Mouse (Mus musculus) midbrain, embryonic 10.5 days (tissue): Measurements from ENCODE around the gene Gpatch8. TPM values are rescaled to one million over a fixed set of nuclear protein-coding genes. Genes with fewer than 3 reads are reported as not detected.
A peak's percentile ranks its signal among the peaks of the same experiment; 100 is the strongest.
"Not testable (repeated sequence)": the region's sequence is repeated elsewhere in the genome, so short reads cannot be mapped to it uniquely, and the experiment has no call there.

Experiments used
- DNase-seq: peaks from one replicate; pipeline ENCODE4 v3.0.0-alpha.2; 2017; ENCODE audit warnings: low spot score
- H3K27ac ChIP-seq: fragments of 300-500 bp; sonication (generic); replicated peaks from 2 replicates; pipeline ENCODE4 v1.5.1; 2016; ENCODE audit warnings: mild to moderate bottlenecking
- H3K27me3 ChIP-seq: fragments of 300-500 bp; sonication (generic); 2 replicates; pipeline ENCODE4 v1.6.1; 2016; ENCODE audit warnings: low read depth, mild to moderate bottlenecking; ENCODE audit not compliant: poor library complexity, severe bottlenecking
- H3K36me3 ChIP-seq: fragments of 300-500 bp; sonication (generic); 2 replicates; pipeline ENCODE4 v1.6.1; 2016; ENCODE audit warnings: mild to moderate bottlenecking, moderate library complexity
- H3K4me1 ChIP-seq: fragments of 300-500 bp; sonication (generic); 2 replicates; pipeline ENCODE4 v1.6.1; 2016
- H3K4me3 ChIP-seq: fragments of 300-500 bp; sonication (generic); 2 replicates; pipeline ENCODE4 v1.5.1; 2016; ENCODE audit warnings: mild to moderate bottlenecking, moderate library complexity
- H3K9me3 ChIP-seq: fragments of 300-500 bp; sonication (generic); replicated peaks from 2 replicates; pipeline ENCODE4 v1.6.1; 2016; ENCODE audit warnings: mild to moderate bottlenecking
- WGBS: fragments of 180-500 bp; shearing (Covaris S2); methylation state at CpG from one replicate; pipeline ENCODE4 v1.1.7; 2016; 5-methylcytosine and 5-hydroxymethylcytosine counted together
- polyA plus RNA-seq: library from polyadenylated mRNA; unstranded; fragments of >200 nt; fragmentation: Nextera tagmentation; extraction: Ambion mirVana; gene quantifications from 2 replicates; pipeline ENCODE4 v1.2.1, GENCODE M21; 2016

The Gpatch8 gene
- polyA plus RNA-seq, 1 experiment from 2014 or later, result 65.5 TPM

GRCm38 (mm10) chr11:102566290-102566689, 10.1 kb upstream of the Gpatch8 start:
- WGBS, result 100% methylated on average over 1 of the region's 1 CpGs
- H3K36me3 ChIP-seq, result no peaks in the 10 kb centered on the region
- no peak for DNase-seq
- no peaks in the 10 kb centered on the region for H3K4me1 ChIP-seq
- no peaks in the 10 kb centered on the region for H3K9me3 ChIP-seq
- H3K27me3 ChIP-seq, result no peaks in the 10 kb centered on the region
- no peak overlapping the region for H3K27ac ChIP-seq
- H3K4me3 ChIP-seq, result no peak overlapping the region

DNA sequence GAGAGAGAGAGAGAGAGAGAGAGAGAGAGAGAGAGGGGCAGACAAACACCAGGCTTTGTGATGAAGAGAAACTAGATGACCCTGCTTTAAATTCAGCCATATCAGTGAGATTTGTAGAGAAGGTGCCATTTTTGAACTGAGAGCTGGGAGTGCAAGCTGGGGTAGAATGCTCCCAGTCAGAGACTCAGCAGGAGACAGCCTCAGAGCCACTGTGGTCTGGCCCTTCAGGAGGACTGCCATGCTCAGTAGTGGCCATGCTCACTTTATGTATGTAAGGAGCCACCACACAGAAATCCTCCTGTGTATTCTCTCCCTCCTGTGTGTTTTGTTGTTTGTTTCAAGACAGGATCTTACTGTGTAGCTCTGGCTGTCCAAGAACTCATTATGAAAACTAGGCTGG, 9.5 kb upstream of the Gpatch8 start:
- H3K27ac ChIP-seq, result no peak overlapping the region
- no peaks in the 10 kb centered on the region for H3K9me3 ChIP-seq
- no peak for DNase-seq
- no peaks in the 10 kb centered on the region for H3K36me3 ChIP-seq
- H3K27me3 ChIP-seq, result no peaks in the 10 kb centered on the region
- no peak overlapping the region for H3K4me3 ChIP-seq
- no peaks in the 10 kb centered on the region for H3K4me1 ChIP-seq

DNA sequence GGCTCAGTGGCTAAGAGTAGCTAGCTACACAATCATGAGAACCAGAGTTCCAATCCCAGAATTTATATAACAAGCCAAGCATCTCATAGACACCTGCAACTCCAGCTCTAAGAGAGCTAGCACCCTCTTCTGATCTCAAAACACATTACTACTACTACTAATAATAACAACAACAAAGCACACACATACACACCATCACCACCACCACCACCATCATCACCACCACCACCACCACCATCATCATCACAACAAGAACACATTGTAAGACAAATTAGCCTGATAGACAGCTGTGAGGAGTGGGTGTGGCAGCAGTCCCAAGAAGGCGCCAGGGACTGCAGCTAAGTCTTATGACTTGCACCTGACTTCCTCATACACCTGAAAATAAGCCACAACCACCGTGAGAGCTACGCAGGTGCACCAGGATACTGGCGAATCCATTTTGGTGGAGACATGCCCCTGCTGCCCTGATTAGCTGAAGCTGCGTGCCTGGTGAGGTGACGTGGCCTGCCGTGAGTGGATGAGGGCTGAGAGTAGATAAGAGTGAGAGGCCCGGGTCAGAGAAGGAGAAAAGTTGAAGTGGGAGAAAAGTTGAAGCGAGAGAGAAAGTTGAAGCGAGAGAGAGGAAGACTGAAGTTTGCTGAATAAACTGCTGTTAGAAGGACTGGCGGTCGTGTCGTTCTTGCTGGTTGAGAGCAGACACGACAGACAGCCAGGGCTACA, 8.9 kb upstream of the Gpatch8 start:
- H3K4me1 ChIP-seq, H3K27ac ChIP-seq, H3K27me3 ChIP-seq, H3K36me3 ChIP-seq, H3K9me3 ChIP-seq, DNase-seq, H3K4me3 ChIP-seq: not testable (repeated sequence)
- 84% methylated on average over 14 of the region's 14 CpGs for WGBS

DNA sequence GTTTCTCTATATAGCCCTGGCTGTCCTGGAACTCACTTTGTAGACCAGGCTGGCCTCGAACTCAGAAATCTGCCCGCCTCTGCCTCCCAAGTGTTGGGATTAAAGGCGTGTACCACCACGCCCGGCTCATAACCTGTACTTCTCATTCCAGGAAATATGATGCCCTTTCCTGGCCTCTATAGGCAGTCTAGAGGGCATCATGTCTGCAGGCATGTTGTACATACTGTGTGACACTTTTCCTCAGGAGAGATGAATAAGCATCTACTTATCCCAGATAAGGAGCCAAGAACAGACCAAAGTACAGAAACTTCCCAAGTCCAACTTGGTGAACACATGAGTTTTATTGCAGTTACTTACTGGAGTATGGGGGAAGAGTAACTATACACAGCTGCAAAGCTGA, 2.5 kb upstream of the Gpatch8 start:
- Histone ChIP-seq H3K9me3 (no peaks in the 10 kb centered on the region), H3K27me3 (no peaks in the 10 kb centered on the region), H3K27ac (no peak overlapping the region), H3K36me3 (no peaks in the 10 kb centered on the region), H3K4me1 (peaks cover 29% of the 10 kb centered on the region), H3K4me3 (no peak overlapping the region)
- no peak for DNase-seq
- WGBS, result 84% methylated on average over 5 of the region's 5 CpGs

DNA sequence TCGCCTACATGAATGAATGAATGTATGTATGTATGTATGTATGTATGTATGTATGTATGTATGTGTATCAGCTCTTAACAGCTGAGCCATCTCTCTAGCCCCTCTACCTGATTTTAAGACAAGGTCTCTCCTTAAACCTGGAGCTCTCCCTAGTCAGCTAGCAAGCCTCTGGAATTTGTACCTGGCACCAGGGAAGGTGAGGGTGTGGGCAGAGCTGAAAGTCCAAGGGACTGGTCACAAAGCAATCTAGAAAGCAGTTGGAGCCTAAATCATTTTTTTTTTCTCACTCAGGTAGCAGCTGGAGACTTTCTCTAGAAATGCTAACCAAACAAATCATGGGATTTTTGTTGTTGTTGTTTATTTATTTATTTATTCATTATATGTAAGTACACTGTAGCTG, 1.2 kb upstream of the Gpatch8 start:
- WGBS, result 92% methylated on average over 1 of the region's 1 CpGs
- H3K9me3 ChIP-seq, result no peaks in the 10 kb centered on the region
- H3K4me3 ChIP-seq, result no peak overlapping the region
- peaks cover 34% of the 10 kb centered on the region for H3K4me1 ChIP-seq
- H3K27ac ChIP-seq, result no peak overlapping the region
- H3K27me3 ChIP-seq, result no peaks in the 10 kb centered on the region
- no peak for DNase-seq
- no peaks in the 10 kb centered on the region for H3K36me3 ChIP-seq

DNA sequence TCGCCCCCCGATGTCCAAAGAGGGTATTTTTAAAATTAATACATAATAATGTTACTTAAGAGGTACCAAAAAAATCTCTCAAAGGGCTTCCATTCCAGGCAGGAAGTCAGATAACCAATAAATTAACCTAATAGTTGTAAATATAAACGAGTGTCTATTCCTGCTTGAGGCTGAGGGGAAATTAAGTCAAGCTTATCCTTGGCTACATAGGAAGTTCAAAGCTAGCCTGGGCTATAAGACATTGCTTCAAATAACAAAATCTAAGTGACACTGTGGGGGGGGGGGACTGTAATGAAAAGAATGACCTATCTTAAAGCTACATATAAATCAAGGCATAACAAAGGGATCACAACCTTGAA, 503 bp upstream of the Gpatch8 start:
- H3K36me3 ChIP-seq, result peaks cover 6% of the 10 kb centered on the region
- H3K27me3 ChIP-seq, result no peaks in the 10 kb centered on the region
- H3K4me3 ChIP-seq, result peak overlapping the region; percentile 100
- 25% methylated on average over 3 of the region's 3 CpGs for WGBS
- H3K9me3 ChIP-seq, result no peaks in the 10 kb centered on the region
- no peak for DNase-seq
- H3K27ac ChIP-seq, result peak overlapping the region; percentile 99
- H3K4me1 ChIP-seq, result peaks cover 38% of the 10 kb centered on the region

DNA sequence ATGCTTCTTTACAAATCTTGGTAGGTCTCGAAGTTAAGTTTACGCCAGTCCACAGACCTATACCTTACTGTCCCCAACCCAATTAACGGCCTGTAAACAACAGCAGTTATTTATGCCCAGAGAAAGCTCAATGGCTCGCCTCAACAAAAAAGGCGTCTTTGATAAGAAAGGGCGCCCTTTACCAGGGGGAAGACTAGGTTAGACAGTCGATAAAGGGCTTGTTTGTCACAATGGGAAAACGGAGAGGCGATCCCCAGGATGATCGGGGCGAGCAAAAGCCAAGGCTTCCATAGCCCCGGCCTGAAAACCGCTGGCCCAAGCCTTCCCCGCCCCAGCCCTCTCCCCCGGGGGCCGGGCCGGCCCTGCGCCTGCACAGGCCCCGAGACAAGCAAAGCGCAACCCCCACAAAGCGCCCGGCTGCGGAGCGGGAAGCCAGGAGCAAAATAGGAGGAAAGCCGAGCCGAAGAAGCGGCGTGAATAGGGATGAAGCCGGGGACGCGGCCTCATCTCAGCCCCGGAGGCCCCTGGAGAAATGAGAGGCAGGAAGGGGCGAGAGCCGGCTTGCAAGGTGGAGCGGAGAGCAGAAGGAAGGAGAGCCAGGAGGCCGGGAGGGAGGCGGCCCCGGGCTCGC, 677 bp downstream of the Gpatch8 start:
- Histone ChIP-seq H3K4me3 (peak overlapping the region; percentile 100), H3K27me3 (no peaks in the 10 kb centered on the region), H3K9me3 (no peaks in the 10 kb centered on the region), H3K36me3 (peaks cover 11% of the 10 kb centered on the region), H3K4me1 (peaks cover 41% of the 10 kb centered on the region), H3K27ac (peak overlapping the region; percentile 99)
- under 1% methylated on average over 38 of the region's 39 CpGs for WGBS
- no peak for DNase-seq

DNA sequence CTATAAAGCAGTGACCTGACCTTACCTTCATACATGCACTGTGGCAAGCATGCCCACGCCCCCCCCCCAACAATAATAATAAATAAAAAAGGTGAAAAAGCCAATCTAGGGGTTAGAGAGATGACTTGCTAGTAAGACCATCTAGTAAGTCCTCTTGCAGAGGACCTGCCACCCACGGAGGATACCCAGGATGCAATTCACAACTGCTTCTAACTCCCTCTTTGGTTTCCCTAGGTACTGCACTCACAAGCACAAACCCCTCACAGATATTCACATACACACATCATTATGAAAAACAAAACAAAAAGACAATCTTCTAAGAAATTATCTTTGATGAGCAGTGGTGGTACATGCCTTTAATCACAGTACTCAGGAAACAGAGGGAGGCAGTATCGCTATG, 4.1 kb downstream of the Gpatch8 start:
- H3K4me3 ChIP-seq, result no peak overlapping the region

GRCm38 (mm10) chr11:102551176-102551575, 5.0 kb downstream of the Gpatch8 start:
- H3K27ac ChIP-seq, result no peak overlapping the region
- H3K4me1 ChIP-seq, result peaks cover 30% of the 10 kb centered on the region
- H3K9me3 ChIP-seq, result no peaks in the 10 kb centered on the region
- peaks cover 48% of the 10 kb centered on the region for H3K36me3 ChIP-seq
- no peaks in the 10 kb centered on the region for H3K27me3 ChIP-seq
- DNase-seq, result no peak
- H3K4me3 ChIP-seq, result no peak overlapping the region

More for the DNA sequence above, 4.1 kb downstream of the Gpatch8 start:
- no peak for DNase-seq
- Histone ChIP-seq H3K9me3 (no peaks in the 10 kb centered on the region), H3K4me1 (peaks cover 36% of the 10 kb centered on the region), H3K36me3 (peaks cover 41% of the 10 kb centered on the region), H3K27me3 (no peaks in the 10 kb centered on the region), H3K27ac (no peak overlapping the region)
- WGBS, result 90% methylated on average over 3 of the region's 3 CpGs

DNA sequence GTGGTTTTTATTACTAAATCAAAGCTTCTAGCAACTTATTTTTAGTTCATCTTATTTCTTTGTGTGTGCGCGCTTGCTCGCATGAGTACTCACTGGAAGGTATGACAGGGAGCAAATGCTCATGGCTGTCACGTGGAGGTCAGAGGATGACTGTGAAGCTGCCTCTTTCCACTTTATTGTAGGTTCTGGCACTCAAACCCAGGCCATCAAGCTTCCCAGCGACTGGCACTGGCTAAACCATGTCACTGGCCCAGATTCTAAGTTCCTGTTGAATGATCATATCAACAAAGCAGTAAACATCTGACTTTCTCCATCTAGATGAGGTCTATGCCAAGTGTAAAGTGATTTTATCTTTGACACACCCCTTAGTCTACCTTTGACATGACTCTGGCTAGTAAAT, 14.7 kb downstream of the Gpatch8 start:
- H3K27ac ChIP-seq, result no peak overlapping the region
- H3K4me3 ChIP-seq, result no peak overlapping the region
- peaks cover 46% of the 10 kb centered on the region for H3K36me3 ChIP-seq
- no peak for DNase-seq
- no peaks in the 10 kb centered on the region for H3K9me3 ChIP-seq
- H3K27me3 ChIP-seq, result no peaks in the 10 kb centered on the region
- 93% methylated on average over 5 of the region's 5 CpGs for WGBS
- H3K4me1 ChIP-seq, result peaks cover 14% of the 10 kb centered on the region

- not testable (repeated sequence) for DNase-seq, H3K9me3 ChIP-seq, H3K4me3 ChIP-seq, H3K27me3 ChIP-seq, H3K27ac ChIP-seq, H3K4me1 ChIP-seq
- peaks cover 46% of the 10 kb centered on the region for H3K36me3 ChIP-seq
These were observed 15.9 kb downstream of the Gpatch8 start for GRCm38 (mm10) chr11:102540286-102540685.

DNA sequence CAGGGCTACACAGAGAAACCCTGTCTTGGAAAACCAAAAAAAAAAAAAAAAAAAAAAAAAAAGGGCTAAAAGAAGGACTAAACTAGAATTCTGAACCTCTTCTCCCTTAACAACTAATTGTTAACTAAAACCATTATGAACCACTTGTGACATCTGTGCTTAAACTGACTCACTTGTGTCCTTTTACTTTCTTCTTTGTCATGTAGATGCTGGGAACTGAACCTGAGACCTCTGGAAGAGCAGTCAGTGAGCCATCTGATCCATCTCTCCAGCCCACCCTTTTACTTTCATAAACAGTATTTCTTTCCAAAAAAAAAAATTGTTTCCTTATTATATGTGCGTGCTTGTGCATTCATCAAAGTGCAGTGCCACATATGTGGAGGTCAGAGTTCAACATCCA, 16.5 kb downstream of the Gpatch8 start:
- no peaks in the 10 kb centered on the region for H3K27me3 ChIP-seq
- no peaks in the 10 kb centered on the region for H3K9me3 ChIP-seq
- H3K4me1 ChIP-seq, result peaks cover 4% of the 10 kb centered on the region; the same call in 1 of the 2 replicates
- H3K36me3 ChIP-seq, result peaks cover 44% of the 10 kb centered on the region
- no peak for DNase-seq
- no peak overlapping the region for H3K4me3 ChIP-seq
- no peak overlapping the region for H3K27ac ChIP-seq
- 85% methylated on average over 1 of the region's 1 CpGs for WGBS

DNA sequence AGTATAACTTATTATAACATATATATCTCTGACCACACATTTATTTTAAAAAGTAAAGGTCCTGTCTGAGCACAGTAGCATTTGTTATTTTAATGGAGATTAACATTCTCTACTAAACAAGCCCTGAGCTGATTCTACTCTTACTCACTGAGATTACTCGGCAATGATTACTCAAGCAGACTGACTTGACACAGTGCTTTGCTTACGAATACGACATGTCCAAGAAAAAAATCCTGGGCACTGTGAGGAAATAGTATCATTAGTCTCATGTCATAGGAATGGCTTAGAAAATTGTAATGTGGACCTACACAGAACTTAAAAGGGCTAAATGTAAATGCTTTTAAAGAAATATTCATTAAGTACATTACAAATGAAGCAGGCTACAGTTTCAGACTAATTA, 20.0 kb downstream of the Gpatch8 start:
- Histone ChIP-seq H3K4me1 (peaks cover 7% of the 10 kb centered on the region; the same call in 1 of the 2 replicates), H3K4me3 (no peak overlapping the region), H3K36me3 (peaks cover 38% of the 10 kb centered on the region), H3K27ac (no peak overlapping the region), H3K27me3 (no peaks in the 10 kb centered on the region), H3K9me3 (no peaks in the 10 kb centered on the region)
- 76% methylated on average over 3 of the region's 3 CpGs for whole genome bisulfite sequencing
- DNase-seq, result no peak
